Mouse (Mus musculus) fat pad, adult 2 months (tissue): ENCODE data around the gene Bcl2l1.
A peak's percentile ranks its signal among the peaks of the same experiment; 100 is the strongest.

ENCODE experiments used
- DNase-seq: peaks from one replicate; pipeline ENCODE4 v3.0.0-alpha.2; 2011; ENCODE audit warnings: low read depth, low spot score; ENCODE audit errors: extremely low read depth

Gene Bcl2l1

DNA sequence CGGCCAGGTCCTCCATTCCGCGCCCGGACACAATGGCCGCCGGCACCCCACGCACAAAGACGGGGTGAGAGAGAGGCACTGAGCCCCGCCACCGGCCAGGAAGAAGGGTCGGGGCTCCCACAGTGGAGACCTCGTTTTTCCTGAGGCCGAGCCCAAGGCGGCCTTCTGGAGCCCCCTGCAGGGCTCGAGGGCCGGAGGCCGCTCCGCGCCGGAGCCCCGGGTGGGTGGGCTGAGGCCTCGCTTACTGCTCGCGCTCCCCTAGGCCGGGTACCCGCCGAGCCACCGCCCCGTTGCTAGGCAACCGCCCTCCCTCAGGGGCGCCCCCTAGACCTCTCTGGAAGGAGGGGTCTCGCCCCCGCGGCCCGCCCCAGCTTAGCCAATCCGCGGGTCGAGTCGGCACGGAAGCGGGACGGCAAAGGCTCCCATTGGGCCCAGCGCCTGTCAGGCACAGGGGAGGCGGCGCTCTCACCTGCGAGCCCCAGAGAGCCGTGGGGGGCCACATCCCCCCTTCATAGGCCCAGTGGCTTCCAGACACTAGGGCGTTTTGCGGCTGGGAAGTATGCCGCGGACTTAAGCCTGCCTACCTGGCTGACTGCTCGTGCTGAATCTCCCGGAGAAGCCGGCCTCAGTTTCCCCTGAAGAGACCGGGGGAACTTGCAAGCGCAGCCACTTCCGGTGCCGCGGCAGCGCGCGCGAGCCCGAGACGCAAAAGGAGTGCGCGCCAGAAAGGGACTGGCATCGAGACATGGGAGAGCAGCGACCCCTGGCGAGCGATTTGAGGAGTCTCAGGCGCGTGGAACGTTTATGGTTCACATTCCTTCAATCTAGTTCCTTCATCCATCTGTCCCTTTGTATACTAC, at the start of gene Bcl2l1:
TSS of gene Bcl2l1 (minus strand) at position 710 of the 860 bp plus-strand sequence.
- DNase-seq: no peak

DNA sequence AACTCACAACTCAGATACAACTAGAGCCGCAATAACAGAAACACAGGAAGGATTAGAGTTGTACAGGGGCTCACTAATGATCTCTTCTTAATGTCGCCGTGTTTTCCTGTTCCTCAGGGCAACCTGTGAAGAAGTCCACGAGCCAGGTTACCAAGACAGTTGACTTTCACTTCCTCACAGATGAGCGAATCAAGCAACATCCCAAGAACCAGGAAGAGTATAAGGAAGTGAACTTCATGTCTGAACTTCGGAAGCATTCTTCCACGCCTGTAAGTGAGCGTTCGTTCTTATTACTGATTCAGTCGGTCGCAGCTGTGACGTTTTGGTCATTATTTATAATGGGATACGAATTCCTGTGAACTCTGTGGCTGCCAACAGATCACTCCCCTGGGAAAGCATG, 49.4 kb upstream of the Bcl2l1 start:
- DNase-seq: no peak

DNA sequence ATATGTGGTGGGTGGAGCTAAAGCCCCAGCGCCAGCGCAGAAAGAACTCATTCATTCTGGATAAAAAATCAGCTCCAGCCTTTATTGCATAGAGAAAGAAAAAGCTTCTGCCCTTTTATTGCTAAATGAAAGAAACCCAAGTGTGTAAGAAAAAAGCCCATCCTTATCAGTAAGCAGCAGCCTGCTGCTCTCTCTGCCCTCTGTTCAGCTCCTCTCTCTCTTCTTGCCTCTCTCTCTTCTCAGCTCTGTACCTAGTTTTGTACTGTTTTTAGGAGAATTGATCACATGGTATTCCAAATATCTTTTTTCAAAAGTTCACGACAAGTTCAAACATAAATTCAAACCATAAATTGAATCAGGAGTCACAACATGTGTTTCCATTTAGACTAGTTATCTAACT, 46.7 kb upstream of the Bcl2l1 start:
- no peak for DNase-seq

DNA sequence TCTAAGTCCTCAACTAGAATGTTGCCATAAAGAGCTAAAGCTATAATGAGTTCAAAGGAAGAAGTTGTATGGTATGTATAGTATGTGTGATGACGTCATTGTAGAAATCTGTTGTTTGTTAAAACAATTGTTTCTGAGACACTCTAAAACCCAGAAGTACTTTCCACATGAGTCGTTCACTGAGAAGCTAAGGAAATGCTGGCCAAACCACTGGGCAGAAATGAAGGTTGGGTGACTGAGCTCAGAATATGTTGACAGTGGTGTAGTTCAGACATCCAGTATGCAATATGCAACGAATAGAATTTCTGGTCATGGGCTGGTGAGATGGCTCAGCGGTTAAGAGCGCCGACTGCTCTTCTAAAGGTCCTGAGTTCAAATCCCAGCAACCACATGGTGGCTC, 31.8 kb upstream of the Bcl2l1 start:
- no peak for DNase-seq

DNA sequence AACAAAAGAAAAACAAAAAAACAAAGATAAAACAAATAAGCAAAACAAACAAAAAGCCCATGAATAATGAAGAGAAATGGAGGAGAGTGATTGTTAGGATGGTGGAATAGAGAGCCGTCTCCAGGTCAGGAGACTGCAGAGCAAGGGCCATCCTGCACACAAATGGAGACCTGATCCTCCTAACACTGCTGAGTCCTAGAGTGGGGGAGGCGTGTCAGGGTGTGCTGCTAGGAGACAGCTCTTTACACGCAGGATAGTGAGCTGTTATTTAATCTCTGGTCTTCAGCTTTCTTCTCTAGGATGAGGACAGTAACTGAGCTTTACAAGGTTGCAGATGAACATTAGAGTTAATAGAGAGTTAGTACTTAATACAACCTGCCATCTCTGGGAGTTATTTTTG, 31.1 kb upstream of the Bcl2l1 start:
- DNase-seq: no peak

DNA sequence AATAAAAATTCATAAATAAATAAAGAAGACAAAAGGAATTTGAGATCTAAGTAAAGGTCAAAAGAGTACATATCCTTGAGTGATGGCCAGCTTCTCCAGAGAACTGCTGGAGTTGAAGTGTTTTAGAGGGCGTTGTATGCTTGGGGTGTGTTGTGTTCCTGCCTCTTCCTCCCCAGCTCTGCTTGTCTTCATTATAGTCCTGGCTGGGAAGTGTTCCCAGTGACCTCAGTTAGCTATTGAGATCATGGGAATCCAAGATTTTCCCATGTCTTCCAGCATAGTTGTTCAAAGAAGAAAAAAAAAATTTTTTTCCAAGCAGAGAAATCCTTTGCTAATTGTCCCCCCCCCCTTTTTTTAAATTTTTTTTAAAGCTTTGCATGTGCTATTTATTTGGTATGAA, 30.4 kb upstream of the Bcl2l1 start:
- no peak for DNase-seq

DNA sequence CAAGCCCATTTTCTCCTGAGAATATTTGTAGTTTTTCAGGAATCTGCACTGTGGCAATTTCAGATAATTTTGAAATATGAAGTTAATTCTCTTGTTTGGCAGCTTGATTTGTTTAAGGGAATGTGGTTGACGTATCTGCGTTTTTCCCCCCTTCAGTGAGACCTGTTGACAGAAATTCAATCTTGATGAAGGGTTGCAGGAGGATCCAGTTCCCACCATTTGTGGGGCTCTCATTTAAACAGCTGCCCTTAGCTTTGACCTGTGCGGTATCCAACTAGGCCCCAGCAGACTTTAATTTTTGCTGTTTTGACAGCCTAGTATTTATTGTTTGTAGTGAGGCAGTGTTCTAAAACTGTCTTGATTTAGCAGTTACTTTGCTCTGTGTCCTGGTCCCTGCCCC, 28.0 kb upstream of the Bcl2l1 start:
- no peak for DNase-seq

DNA sequence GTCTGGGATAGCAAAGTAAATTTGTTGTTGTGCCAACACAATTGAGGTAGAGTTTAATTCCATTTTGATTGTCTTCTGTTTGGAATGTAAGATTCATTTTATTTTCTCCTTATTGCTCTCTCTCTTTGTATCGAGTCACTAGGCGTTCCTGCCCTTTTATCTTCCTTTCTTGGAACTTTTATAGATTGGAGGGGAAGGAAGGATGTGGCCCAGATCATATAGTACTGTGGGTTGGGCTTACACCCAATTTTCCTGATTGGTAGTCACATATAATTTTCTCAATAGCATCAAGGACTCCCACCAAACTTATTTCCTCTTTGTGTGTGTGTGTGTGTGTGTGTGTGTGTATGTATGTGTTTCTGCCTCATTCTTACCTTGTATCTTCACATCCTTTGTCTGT, 16.9 kb upstream of the Bcl2l1 start:
- no peak for DNase-seq

DNA sequence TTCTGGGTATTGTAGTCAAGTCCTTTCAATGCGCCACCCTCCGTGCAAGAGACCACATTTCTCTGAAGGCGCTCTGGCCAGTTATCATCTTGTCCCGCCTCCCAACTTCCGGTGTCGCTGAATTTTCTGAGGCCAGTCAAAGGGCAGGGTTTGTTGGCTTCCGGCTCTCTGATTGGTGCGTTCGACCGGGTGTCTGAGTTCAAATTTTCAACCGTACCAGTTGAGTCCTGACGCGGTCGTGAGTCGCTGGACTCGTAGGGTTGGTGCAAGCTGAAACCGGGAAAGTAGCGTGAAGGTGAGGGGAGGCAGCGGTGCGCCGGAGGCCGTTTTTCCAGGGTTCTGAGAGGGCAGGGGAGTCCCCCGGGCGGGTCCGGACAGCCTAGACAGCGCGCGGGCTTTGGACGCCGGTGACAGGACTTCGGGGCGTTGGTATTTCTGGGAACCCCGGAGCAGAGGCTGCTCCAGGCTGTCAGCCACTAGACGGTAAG, 16.3 kb upstream of the Bcl2l1 start, which contains the start of gene Tpx2:
TSS of gene Tpx2 (plus strand) at position 150 of the 488 bp plus-strand sequence.
- peak; percentile 88 for DNase-seq

DNA sequence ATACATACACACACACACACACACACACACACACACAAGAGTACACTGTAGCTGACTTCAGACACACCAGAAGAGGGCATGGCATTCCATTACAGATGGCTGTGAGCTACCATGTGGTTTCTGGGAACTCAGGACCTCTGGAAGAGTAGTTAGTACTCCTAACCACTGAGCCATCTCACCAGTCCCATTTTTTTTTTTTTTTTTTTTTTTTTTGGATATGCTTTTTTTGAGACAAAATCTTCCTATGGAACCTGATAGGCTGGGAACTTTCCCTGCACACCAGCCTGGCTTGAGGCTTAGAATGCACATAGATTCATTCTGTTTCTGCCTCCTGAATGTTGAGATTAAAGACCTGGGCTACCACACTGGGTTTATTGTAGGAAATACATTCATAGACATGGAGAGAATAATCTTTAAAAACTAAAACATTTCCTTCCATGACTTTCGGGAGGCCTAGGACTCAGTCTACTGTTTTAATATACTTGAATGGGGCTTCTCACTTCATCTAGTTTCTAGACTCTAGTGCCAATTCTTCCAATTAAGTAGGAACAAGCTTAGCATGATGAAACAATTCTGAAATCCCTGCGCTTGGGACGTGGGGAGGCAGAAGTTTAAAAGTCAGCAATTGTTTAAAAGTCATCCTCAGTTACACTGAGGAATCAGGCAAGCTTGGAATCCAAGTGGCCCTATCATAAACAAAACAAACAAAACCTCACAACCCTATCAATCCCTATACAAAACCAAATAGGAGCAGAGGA, 15.7 kb upstream of the Bcl2l1 start:
- no peak for DNase-seq

DNA sequence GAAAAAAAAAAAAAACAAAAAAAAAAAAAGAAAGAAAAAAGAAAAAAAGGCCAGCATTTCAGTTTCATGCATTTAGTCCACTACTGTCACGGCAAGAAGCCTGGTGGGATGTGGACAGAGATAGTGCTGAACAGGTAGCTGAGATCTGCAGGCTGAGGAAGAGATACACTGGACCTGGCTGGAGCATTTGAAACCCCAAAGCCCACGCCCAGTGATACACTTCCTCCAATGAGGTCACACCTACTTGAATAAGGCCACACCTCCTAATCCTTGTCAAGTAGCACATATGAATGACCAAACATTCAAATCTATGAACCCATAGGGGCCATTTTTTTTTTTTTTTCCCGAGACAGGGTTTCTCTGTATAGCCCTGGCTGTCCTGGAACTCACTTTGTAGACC, 11.2 kb upstream of the Bcl2l1 start:
- DNase-seq: no peak

DNA sequence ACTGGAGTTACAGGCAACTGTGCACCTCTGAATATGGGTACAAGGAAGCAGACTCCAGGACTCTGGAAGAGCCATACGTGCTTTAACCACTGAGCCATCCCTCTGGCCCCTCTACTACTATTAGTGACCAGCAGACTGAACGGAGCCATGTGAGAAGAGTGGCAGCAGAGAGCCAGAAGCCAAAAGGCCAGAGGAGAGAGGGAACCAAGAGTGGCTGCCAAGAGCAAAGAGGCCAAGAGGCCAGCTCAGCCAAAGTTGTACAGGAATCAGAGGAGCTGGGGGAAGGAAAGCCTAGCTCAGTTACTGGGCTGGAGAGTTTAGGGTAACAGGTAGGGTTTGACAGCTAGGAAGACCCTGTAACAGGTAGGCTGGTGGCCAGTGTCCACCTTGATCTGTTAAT, 7.7 kb upstream of the Bcl2l1 start:
- no peak for DNase-seq

DNA sequence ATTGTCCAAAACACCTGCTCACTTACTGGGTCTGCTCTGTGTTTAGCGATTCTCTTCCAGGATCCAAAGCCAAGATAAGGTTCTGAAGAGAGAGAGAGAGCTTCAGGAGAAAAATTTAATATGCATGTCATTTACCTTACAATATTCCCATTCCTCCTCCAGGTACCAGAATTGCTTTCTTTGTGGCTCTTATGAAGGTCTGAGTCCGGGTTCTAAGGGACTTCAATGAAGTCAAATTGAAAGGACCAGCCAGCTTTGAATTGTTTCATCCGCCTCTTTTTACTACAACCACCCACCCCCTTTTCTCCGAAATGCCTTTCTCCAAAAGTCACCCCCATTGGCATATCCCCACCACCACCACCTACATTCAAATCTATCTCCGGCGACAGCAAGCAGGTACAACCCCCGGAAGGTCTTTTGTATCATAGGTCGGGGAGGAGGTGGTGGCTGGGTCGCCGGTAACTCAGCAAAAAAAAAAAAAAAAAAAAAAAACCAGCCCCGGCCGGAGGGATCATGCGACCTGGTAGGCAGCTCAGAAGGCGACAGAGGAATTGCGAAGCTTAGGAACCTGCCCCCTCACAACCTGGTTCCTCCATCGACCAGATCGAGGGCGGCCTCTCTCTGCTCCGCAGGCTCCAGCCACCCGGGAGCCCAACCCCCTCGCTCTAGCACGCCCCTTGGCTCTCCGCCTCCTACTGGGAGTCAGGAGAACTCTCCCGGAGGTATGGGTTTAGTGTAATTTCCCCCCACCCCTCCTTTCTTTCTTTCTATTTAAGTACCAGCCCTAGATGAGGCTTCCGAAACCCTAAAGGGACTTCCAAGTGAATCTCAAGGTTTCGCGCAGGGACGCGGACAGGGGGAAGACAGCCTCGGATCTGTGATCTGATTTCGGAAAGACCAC, 1.3 kb downstream of the Bcl2l1 start:
- no peak for DNase-seq

DNA sequence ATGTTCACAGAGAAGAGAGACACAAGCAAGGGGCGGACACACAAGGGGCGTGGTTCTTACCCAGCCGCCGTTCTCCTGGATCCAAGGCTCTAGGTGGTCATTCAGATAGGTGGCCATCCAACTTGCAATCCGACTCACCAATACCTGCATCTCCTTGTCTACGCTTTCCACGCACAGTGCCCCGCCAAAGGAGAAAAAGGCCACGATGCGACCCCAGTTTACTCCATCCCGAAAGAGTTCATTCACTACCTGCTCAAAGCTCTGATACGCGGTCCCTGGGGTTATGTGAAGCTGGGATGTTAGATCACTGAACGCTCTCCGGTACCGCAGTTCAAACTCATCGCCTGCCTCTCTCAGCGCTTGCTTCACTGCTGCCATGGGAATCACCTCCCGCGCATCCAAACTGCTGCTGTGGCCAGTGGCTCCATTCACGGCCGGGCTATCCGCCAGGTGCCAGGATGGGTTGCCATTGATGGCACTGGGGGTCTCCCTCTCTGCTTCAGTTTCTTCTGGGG, 2.1 kb downstream of the Bcl2l1 start:
- no peak for DNase-seq

DNA sequence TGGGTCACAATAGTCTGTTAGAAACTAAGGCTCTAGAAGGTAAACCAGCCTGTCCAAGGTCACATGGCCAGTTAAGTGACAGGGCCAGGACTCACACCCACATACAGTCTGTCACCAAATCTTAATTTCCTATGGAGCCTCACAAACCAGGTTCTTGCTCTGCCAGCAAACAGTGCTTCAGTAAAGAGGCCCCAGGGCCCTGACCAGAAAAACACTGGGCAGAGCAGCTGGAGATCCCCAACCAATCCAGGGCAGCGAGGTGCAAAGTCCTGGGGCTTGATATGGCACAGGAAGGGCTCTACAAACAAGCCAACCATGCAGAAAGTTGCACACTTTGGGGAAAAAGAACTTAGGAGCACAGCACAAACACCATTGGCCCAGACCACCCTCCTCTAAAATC, 3.0 kb downstream of the Bcl2l1 start:
- no peak for DNase-seq

DNA sequence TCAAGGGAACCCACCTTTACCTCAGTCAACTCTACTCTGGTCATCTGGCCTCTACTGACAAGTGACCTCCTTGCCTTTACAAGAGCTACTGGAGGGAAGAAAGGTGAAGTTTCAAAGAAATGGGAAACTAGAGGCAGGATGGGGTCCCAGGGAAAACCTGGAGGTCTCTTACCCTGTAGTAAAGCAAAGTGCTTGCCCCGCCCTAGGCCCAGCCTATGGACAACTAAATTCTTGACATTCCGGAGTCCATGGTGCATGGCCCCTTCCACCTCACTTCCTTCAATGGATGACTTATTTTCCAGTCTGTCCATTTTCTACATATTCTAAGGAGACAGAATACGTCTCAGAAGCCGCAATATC, 3.5 kb downstream of the Bcl2l1 start:
- no peak for DNase-seq

DNA sequence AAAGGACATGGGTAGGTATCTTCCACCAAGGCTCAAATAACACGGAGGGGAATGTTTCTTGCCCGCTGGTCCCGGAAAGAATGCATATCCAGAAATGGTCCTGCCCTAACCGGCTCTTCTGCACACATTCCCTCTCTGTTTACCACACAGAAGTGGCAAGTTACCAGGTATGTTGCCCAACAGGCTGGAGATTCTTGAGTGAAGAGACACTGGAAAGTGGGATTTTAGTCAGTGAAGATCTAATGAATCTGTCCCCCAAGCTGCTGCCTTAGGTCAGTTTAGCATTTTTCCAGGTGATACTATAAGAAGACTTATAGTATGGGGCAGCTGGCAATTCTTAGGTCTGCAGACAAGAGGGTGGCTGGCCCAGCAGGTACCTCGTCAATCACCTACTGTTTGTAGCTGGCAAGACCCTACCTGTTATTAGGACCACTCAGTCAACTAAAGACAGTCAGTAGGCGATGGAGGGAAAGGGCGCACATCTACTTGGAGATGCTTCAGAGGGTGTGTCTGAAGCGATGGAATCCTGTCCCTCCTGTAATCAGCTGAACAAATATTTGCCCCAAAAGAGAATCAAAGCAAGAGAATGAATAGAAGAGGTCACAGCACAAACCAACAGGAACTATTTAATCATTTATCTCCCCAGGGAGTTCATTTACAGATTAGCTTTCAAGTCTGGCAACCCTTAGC, 4.1 kb downstream of the Bcl2l1 start:
- no peak for DNase-seq

DNA sequence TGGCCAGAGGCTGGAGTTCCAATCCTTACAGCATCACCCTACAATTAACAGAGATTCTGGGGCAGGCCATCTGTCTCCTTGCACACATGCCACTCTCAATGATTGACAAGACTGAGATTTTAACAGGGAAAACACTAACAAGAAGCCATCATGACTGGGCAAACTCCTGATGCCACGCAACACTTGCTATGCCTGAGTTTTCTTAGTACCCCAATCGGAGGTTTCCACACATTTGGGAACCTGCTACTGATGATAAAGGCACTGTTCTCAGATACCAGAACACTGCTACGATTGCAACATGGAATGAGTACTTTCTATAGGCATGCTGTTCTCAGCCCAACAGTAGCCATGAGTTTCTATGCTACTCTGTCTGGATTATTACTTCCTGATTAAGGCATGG, 5.0 kb downstream of the Bcl2l1 start:
- no peak for DNase-seq

DNA sequence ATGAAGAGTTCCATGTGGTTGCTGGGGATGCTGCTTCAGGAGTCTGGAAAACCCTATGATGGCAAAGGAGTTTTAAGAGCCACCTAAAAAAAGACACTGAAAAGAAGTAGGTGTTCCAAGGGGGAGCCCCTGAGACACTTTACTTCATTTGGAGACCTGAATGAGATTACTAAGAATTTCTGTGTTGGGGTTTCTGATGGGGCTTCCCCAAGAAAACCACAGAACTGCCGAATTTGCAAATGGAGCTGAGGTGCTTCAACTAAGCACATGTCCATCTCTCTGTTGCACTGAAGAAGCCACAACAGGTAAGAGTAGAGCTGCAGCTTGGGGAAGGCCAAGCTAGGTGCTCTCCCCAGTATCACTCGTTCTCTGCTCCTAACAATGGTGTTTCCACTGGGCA, 5.8 kb downstream of the Bcl2l1 start:
- no peak for DNase-seq

DNA sequence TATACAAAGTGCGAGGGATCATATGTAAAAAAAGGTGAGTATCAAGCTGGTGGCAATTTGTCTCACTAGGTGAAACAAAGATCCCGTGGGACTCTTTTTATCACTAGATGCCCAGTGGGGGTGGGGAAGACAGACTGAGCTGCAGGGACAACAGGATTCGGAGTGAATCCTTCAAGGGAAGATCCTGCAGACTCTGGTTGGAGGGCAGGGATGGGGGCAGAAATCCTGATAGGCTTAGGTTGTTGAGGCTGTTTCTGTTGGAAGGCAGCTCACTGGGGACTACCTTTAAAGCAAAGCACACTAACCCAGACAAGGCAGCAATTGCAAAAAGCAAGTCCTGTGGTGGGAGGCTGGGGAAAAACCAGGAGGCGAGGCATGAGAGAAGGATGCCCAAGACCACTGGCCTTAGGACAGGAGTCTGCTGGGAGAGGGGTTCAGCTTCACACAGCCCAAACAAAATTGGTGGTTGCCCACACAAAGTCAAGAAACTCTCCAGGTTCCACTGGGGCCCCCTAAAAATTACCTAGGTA, 6.3 kb downstream of the Bcl2l1 start:
- no peak for DNase-seq
